Mouse (Mus musculus) right cerebral cortex, postnatal 25 days (tissue): ENCODE measurements at regions not wholly inside any gene's neighbourhood (a gene's known extent, or its start where the extent isn't known, plus 50 kb on each side); places are given as distances from the start of the nearest gene placed in this dataset.

Source experiments
- DNase-seq: peaks from one replicate; pipeline ENCODE4 v3.0.0; 2022

- peak; percentile 2 for DNase-seq
Observed at GRCm38 (mm10) chr16:60815628-60816414, 210.5 kb upstream of the Epha6 start.

- DNase-seq = no peak
Observed at GRCm38 (mm10) chr16:60800746-60801145, 195.4 kb upstream of the Epha6 start.
